Mouse (Mus musculus) stomach, embryonic 14.5 days (tissue): ENCODE measurements around the gene Maip1. TPM values are rescaled to one million over a fixed set of nuclear protein-coding genes. Genes with fewer than 3 reads are reported as not detected.

Source experiments
- ATAC-seq: fragments of 200-750 bp; cut with Nextera tagmentation; 2 replicates; pipeline ENCODE4 v1.8.0; 2017; ENCODE audit warnings: low read depth, moderate TSS enrichment; ENCODE audit not compliant: insufficient number of reproducible peaks, insufficient read depth, low FRiP score
- H3K27ac ChIP-seq: fragments of 300-500 bp; sonication (generic); 2 replicates; pipeline ENCODE4 v1.5.1; 2014; ENCODE audit warnings: mild to moderate bottlenecking, low read length, moderate library complexity, mixed read lengths
- H3K27me3 ChIP-seq: fragments of 300-500 bp; sonication (generic); 2 replicates; pipeline ENCODE4 v1.6.1; 2014; ENCODE audit warnings: low read length, control low read depth, mixed read lengths; ENCODE audit not compliant: control insufficient read depth, insufficient read depth
- H3K36me3 ChIP-seq: fragments of 300-500 bp; sonication (generic); 2 replicates; pipeline ENCODE4 v1.6.1; 2014; ENCODE audit warnings: mild to moderate bottlenecking, control low read depth, low read length, moderate library complexity, mixed read lengths; ENCODE audit not compliant: control insufficient read depth, insufficient read depth
- H3K4me1 ChIP-seq: fragments of 300-500 bp; sonication (generic); 2 replicates; pipeline ENCODE4 v1.6.1; 2014; ENCODE audit warnings: low read length, control low read depth, mixed read lengths; ENCODE audit not compliant: control insufficient read depth, insufficient read depth
- H3K4me2 ChIP-seq: fragments of 300-500 bp; sonication (generic); replicated peaks from 2 replicates; pipeline ENCODE4 v1.6.1; 2014; ENCODE audit warnings: low read depth, low read length, control low read depth
- H3K4me3 ChIP-seq: fragments of 300-500 bp; sonication (generic); 2 replicates; pipeline ENCODE4 v1.5.1; 2014; ENCODE audit warnings: low read depth, low read length, control low read depth
- H3K9ac ChIP-seq: fragments of 300-500 bp; sonication (generic); replicated peaks from 2 replicates; pipeline ENCODE4 v1.6.1; 2014; ENCODE audit warnings: low read depth, mild to moderate bottlenecking, control low read depth, low read length, moderate library complexity, mixed read lengths
- H3K9me3 ChIP-seq: fragments of 300-500 bp; sonication (generic); 2 replicates; pipeline ENCODE4 v1.6.1; 2016; ENCODE audit warnings: low read depth, low read length, control low read depth; ENCODE audit not compliant: control insufficient read depth
- WGBS: fragments of 180-500 bp; shearing (Covaris S2); extraction: QIAGEN DNeasy Blood & Tissue Kit; methylation state at CpG from one replicate; pipeline ENCODE4 v1.1.7; 2014; 5-methylcytosine and 5-hydroxymethylcytosine counted together
- polyA plus RNA-seq: library from polyadenylated mRNA; unstranded; fragments of >200 nt; fragmentation: Nextera tagmentation; extraction: Ambion mirVana; gene quantifications from 2 replicates; pipeline ENCODE4 v1.2.1, GENCODE M21; 2014

The Maip1 gene
- polyA plus RNA-seq, 1 experiment from 2014 or later, result 16.4 TPM

GRCm38 (mm10) chr1:57386519-57386918 lies 19.6 kb upstream of the Maip1 start:
- Histone ChIP-seq H3K9me3 (no peaks in the 10 kb centered on the region), H3K27ac (no peak overlapping the region), H3K4me3 (no peak overlapping the region), H3K4me1 (no peaks in the 10 kb centered on the region), H3K9ac (no peak overlapping the region), H3K4me2 (no peak overlapping the region), H3K27me3 (no peaks in the 10 kb centered on the region), H3K36me3 (peaks cover 12% of the 10 kb centered on the region)
- no peak for ATAC-seq

- Histone ChIP-seq H3K27me3 (no peaks in the 10 kb centered on the region), H3K4me3 (no peak overlapping the region), H3K36me3 (peaks cover 15% of the 10 kb centered on the region), H3K9ac (no peak overlapping the region), H3K27ac (no peak overlapping the region), H3K4me2 (no peak overlapping the region), H3K9me3 (no peaks in the 10 kb centered on the region), H3K4me1 (no peaks in the 10 kb centered on the region)
- 85% methylated on average over 2 of the region's 2 CpGs for WGBS
- ATAC-seq, result no peak
Measured at GRCm38 (mm10) chr1:57387876-57388275, 18.3 kb upstream of the Maip1 start.

GRCm38 (mm10) chr1:57388402-57389155 lies 17.5 kb upstream of the Maip1 start:
- WGBS, result 87% methylated on average over 8 of the region's 8 CpGs
- Histone ChIP-seq H3K36me3 (peaks cover 15% of the 10 kb centered on the region), H3K27ac (no peak overlapping the region)

GRCm38 (mm10) chr1:57390993-57391790 lies 14.9 kb upstream of the Maip1 start:
- no peak overlapping the region for H3K27ac ChIP-seq
- H3K4me2 ChIP-seq, result no peak overlapping the region
- WGBS, result 83% methylated on average over 4 of the region's 4 CpGs
- H3K36me3 ChIP-seq, result peaks cover 19% of the 10 kb centered on the region
- no peaks in the 10 kb centered on the region for H3K9me3 ChIP-seq
- no peaks in the 10 kb centered on the region for H3K27me3 ChIP-seq
- no peak overlapping the region for H3K9ac ChIP-seq
- H3K4me1 ChIP-seq, result no peaks in the 10 kb centered on the region
- ATAC-seq, result no peak
- no peak overlapping the region for H3K4me3 ChIP-seq

More at GRCm38 (mm10) chr1:57388402-57389155, 17.5 kb upstream of the Maip1 start:
- no peaks in the 10 kb centered on the region for H3K27me3 ChIP-seq
- no peak for ATAC-seq
- H3K4me1 ChIP-seq, result no peaks in the 10 kb centered on the region
- no peaks in the 10 kb centered on the region for H3K9me3 ChIP-seq
- H3K4me2 ChIP-seq, result no peak overlapping the region
- no peak overlapping the region for H3K9ac ChIP-seq
- no peak overlapping the region for H3K4me3 ChIP-seq

GRCm38 (mm10) chr1:57392417-57392816 lies 13.7 kb upstream of the Maip1 start:
- peaks cover 27% of the 10 kb centered on the region for H3K36me3 ChIP-seq
- ATAC-seq, result no peak
- no peak overlapping the region for H3K27ac ChIP-seq
- H3K9ac ChIP-seq, result no peak overlapping the region
- H3K4me3 ChIP-seq, result no peak overlapping the region
- no peak overlapping the region for H3K4me2 ChIP-seq
- H3K9me3 ChIP-seq, result no peaks in the 10 kb centered on the region
- WGBS, result 82% methylated on average over 4 of the region's 4 CpGs
- no peaks in the 10 kb centered on the region for H3K4me1 ChIP-seq
- no peaks in the 10 kb centered on the region for H3K27me3 ChIP-seq

- H3K27ac ChIP-seq, result no peak overlapping the region
- no peaks in the 10 kb centered on the region for H3K27me3 ChIP-seq
- no peak overlapping the region for H3K9ac ChIP-seq
- H3K9me3 ChIP-seq, result no peaks in the 10 kb centered on the region
- H3K4me3 ChIP-seq, result no peak overlapping the region
- no peaks in the 10 kb centered on the region for H3K4me1 ChIP-seq
- H3K36me3 ChIP-seq, result peaks cover 19% of the 10 kb centered on the region
- no peak for ATAC-seq
- WGBS, result 64% methylated on average over 3 of the region's 3 CpGs
- H3K4me2 ChIP-seq, result no peak overlapping the region
Measured at GRCm38 (mm10) chr1:57394051-57394450, 12.1 kb upstream of the Maip1 start.

- no peak overlapping the region for H3K4me3 ChIP-seq
- 98% methylated on average over 2 of the region's 2 CpGs for WGBS
Measured at GRCm38 (mm10) chr1:57400321-57400720, 5.8 kb upstream of the Maip1 start.

GRCm38 (mm10) chr1:57400877-57401276 lies 5.3 kb upstream of the Maip1 start:
- Histone ChIP-seq H3K4me1 (peaks cover 5% of the 10 kb centered on the region; the same call in 1 of the 2 replicates), H3K27me3 (no peaks in the 10 kb centered on the region), H3K4me2 (no peak overlapping the region), H3K4me3 (no peak overlapping the region), H3K9me3 (no peaks in the 10 kb centered on the region), H3K27ac (no peak overlapping the region), H3K36me3 (peaks cover 9% of the 10 kb centered on the region; the same call in 1 of the 2 replicates), H3K9ac (no peak overlapping the region)
- ATAC-seq, result no peak
- WGBS, result 86% methylated on average over 2 of the region's 2 CpGs

More at GRCm38 (mm10) chr1:57400321-57400720, 5.8 kb upstream of the Maip1 start:
- H3K27ac ChIP-seq, result no peak overlapping the region
- H3K4me2 ChIP-seq, result no peak overlapping the region
- 0 out of 2 replicates have a peak, but pooled peaks cover under 1% of the 10 kb centered on the region for H3K4me1 ChIP-seq
- H3K9me3 ChIP-seq, result no peaks in the 10 kb centered on the region
- no peak overlapping the region for H3K9ac ChIP-seq
- no peak for ATAC-seq
- no peaks in the 10 kb centered on the region for H3K27me3 ChIP-seq
- H3K36me3 ChIP-seq, result peaks cover 12% of the 10 kb centered on the region; the same call in 1 of the 2 replicates
